Mouse (Mus musculus) limb, embryonic 13.5 days (tissue): ENCODE results near the gene Ubqln4. TPM values are rescaled to one million over a fixed set of nuclear protein-coding genes. Genes with fewer than 3 reads are reported as not detected.
"Not testable (repeated sequence)": the region's sequence is repeated elsewhere in the genome, so short reads cannot be mapped to it uniquely, and the experiment has no call there.

Experiments used
- ATAC-seq: fragments of 200-750 bp; cut with Nextera tagmentation; 2 replicates; pipeline ENCODE4 v1.8.0; 2017; ENCODE audit warnings: low read depth, moderate number of reproducible peaks, moderate TSS enrichment; ENCODE audit not compliant: low FRiP score
- H3K27ac ChIP-seq: fragments of 300-500 bp; sonication (generic); 2 replicates; pipeline ENCODE4 v1.5.1; 2015; ENCODE audit warnings: inconsistent platforms, mild to moderate bottlenecking, moderate library complexity
- H3K27me3 ChIP-seq: fragments of 300-500 bp; sonication (generic); 2 replicates; pipeline ENCODE4 v1.6.1; 2015; ENCODE audit warnings: mild to moderate bottlenecking, inconsistent platforms
- H3K36me3 ChIP-seq: fragments of 300-500 bp; sonication (generic); 2 replicates; pipeline ENCODE4 v1.6.1; 2015; ENCODE audit warnings: inconsistent platforms, mild to moderate bottlenecking, moderate library complexity
- H3K4me1 ChIP-seq: fragments of 300-500 bp; sonication (generic); 2 replicates; pipeline ENCODE4 v1.6.1; 2015; ENCODE audit warnings: inconsistent platforms
- H3K4me2 ChIP-seq: fragments of 300-500 bp; sonication (generic); replicated peaks from 2 replicates; pipeline ENCODE4 v1.6.1; 2015; ENCODE audit warnings: inconsistent platforms, mild to moderate bottlenecking, moderate library complexity
- H3K4me3 ChIP-seq: fragments of 300-500 bp; sonication (generic); 2 replicates; pipeline ENCODE4 v1.5.1; 2015; ENCODE audit warnings: moderate library complexity, mild to moderate bottlenecking, inconsistent platforms
- H3K9ac ChIP-seq: fragments of 300-500 bp; sonication (generic); 2 replicates; pipeline ENCODE4 v1.6.1; 2015; ENCODE audit warnings: mild to moderate bottlenecking, inconsistent platforms
- H3K9me3 ChIP-seq: fragments of 300-500 bp; sonication (generic); 2 replicates; pipeline ENCODE4 v1.6.1; 2016; ENCODE audit warnings: inconsistent platforms
- WGBS: fragments of 180-500 bp; shearing (Covaris S2); methylation state at CpG from one replicate; pipeline ENCODE4 v1.1.7; 2015; 5-methylcytosine and 5-hydroxymethylcytosine counted together
- polyA plus RNA-seq: library from polyadenylated mRNA; unstranded; fragments of >200 nt; fragmentation: Nextera tagmentation; extraction: Ambion mirVana; gene quantifications from 2 replicates; pipeline ENCODE4 v1.2.1, GENCODE M21; 2015

Gene Ubqln4
- polyA plus RNA-seq, 1 experiment from 2014 or later, result 48.2 TPM

DNA sequence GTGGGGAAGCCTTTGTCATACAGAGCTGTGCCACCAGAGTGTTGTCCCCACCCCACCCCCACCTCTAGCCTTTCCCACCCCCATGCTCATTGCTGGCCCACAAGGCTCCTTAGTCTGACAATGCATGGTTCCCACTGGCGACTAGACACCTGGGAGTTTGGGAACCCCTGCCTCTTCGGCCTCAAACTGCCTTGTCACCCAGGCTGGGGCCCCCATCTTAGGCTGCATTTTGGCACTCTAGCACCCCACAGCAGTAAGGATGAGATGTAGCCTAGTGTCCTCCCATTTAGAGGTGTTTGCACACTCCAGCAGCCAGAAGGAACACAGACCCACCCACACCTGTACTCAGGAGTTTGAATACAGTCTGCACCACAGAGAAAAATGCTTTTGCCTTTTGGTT, 20.3 kb downstream of the Ubqln4 start:
- WGBS, result 73% methylated on average over 2 of the region's 2 CpGs
- no peak overlapping the region for H3K27ac ChIP-seq
- no peak for ATAC-seq
- H3K4me1 ChIP-seq, result 0 out of 2 replicates have a peak, but pooled peaks cover under 1% of the 10 kb centered on the region
- H3K36me3 ChIP-seq, result peaks cover 20% of the 10 kb centered on the region
- no peak overlapping the region for H3K4me3 ChIP-seq
- no peaks in the 10 kb centered on the region for H3K27me3 ChIP-seq
- H3K4me2 ChIP-seq, result no peak overlapping the region
- H3K9me3 ChIP-seq, result no peaks in the 10 kb centered on the region
- H3K9ac ChIP-seq, result no peak overlapping the region

DNA sequence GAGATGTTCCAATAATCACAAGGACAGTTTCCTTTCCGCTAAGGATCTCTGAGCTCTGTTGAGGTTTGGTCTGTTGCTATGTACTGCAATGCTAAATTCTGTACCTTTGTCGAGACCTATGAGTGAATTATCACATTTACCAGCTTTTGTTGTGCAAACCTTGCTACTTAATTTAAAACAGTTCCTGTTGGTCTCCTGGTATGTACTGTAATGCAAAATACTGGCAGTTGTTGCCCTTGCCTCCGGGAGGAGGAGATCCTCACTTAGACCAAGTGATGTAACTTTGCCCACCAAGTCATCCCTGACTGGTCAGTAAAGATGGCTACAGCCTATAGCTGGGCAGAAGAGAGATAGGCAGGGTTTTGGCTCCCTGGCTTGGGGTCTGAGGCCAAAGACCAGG, 22.0 kb downstream of the Ubqln4 start, which contains the start of gene Ssr2:
TSS of gene Ssr2 (plus strand) at position 337 of the 400 bp plus-strand sequence.
- H3K4me2 ChIP-seq, result no peak within 1 kb of the TSS
- H3K27ac ChIP-seq, result no peak within 1 kb of the TSS
- H3K9me3 ChIP-seq, result no peaks in the 10 kb centered on the region
- H3K4me1 ChIP-seq, result peaks cover 10% of the 10 kb centered on the region
- no peak for ATAC-seq
- peaks cover 3% of the 10 kb centered on the region for H3K36me3 ChIP-seq
- H3K9ac ChIP-seq, result no peak within 1 kb of the TSS
- no peaks in the 10 kb centered on the region for H3K27me3 ChIP-seq
- 85% methylated on average over 3 of the region's 3 CpGs for WGBS
- no peak within 1 kb of the TSS for H3K4me3 ChIP-seq

DNA sequence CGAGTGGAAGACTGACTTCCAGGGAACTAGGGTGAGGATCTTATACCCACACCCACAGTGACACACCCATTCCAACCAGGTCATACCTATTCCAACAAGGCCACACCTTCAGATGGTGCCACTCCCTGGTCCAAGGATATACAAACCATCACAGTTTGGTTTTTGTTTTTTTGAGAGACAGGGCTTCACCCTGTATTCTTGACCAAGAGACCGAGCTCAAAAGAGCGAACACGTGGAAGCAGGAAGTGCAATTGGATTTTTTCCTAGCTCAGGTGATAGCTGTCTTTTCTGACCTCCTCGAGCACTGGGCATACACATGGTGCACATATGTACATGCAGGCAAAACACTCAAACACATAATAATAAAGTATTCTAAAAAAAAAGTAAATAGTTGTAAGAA, 24.3 kb downstream of the Ubqln4 start:
- not testable (repeated sequence) for H3K27me3 ChIP-seq, H3K9me3 ChIP-seq, H3K4me2 ChIP-seq, H3K27ac ChIP-seq, H3K4me3 ChIP-seq, ATAC-seq, H3K9ac ChIP-seq
- 83% methylated on average over 5 of the region's 5 CpGs for WGBS
- Histone ChIP-seq H3K36me3 (peaks cover 20% of the 10 kb centered on the region), H3K4me1 (peaks cover 17% of the 10 kb centered on the region)

DNA sequence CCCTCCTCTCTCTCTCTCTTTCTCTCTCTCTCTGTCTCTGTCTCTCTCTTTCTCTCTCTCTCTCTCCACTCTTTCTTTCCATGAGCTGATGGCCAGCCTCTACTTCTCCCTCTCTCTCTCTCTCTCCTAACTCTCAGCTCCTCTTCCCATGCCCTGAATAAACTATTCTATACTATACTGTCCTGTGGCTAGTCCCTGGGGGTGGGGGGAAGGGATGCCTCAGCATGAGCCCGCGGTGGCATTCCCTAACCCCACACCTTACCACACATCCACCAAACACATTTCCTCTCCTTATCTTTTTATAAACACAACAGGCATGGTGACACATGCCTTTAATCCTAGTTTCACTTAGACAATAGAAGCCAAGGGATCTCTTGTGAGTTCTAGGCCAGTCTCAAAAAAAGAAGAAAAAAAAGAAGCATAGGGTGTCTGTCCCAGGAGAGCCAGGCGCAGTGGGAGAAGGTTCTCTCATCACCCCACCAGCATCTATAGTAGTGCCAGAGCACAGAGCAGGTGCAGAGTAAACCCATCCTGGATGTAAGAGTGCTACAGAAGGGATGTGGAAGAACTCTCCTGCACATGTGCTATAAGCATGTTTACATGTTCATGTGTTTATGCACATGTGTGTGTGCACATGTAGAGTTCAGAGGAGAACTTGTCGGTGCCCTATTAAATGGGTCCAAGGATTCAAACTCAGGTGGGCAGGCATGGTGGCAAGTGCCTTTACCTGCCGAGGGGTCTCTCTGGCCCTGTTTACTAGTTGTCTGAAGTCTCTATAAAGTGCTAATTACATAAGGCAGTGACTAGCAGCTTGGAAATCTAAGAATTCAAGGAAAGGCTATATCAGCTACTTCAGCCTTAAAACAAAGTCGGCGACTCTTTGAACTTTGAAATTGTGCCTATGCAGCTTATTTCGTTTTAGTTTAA, 25.2 kb downstream of the Ubqln4 start:
- H3K36me3 ChIP-seq, result peaks cover 29% of the 10 kb centered on the region
- H3K9me3 ChIP-seq, result no peaks in the 10 kb centered on the region
- H3K27me3 ChIP-seq, result no peaks in the 10 kb centered on the region
- ATAC-seq, result peak; percentile 12; the same call in 1 of the 2 replicates
- 49% methylated on average over 8 of the region's 8 CpGs for WGBS
- H3K4me3 ChIP-seq, result peak overlapping the region; percentile 71
- H3K4me2 ChIP-seq, result peak overlapping the region; percentile 77
- H3K4me1 ChIP-seq, result peaks cover 17% of the 10 kb centered on the region
- H3K9ac ChIP-seq, result no peak overlapping the region
- no peak overlapping the region for H3K27ac ChIP-seq

DNA sequence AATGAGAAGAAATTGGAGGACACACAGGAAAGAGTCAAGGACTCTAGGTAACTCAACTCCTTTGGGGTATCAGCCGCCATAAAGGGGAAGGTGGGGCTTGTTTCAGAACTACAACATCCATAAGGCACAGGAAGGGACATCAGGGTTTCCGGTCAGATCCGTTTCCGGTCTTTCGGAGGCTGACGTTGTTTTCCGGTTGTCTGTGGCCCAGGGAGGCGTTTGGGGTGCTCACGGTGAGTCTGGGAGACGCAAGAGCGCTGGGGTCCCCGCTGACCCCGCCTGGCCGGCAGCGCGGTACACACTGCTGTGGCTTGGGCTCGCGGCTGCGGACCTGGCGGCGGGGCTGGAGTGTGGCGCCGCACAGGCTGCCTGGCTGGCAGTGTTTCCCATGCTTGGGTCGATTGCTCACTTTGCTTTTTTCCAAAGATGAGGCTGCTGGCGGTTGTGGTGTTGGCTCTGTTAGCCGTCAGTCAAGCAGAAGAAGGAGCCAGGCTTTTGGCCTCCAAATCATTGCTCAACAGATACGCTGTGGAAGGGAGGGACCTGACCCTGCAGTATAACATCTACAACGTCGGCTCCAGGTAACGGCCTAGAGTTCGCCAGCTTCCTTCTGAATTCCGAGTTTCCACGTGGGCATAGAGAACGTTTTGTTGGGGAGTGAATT, 26.0 kb downstream of the Ubqln4 start:
- Histone ChIP-seq H3K27ac (peak overlapping the region; percentile 45; the same call in 1 of the 2 replicates), H3K4me3 (peak overlapping the region; percentile 71), H3K4me2 (peak overlapping the region; percentile 77), H3K4me1 (peaks cover 17% of the 10 kb centered on the region), H3K9ac (peak overlapping the region; percentile 87), H3K36me3 (peaks cover 37% of the 10 kb centered on the region), H3K9me3 (no peaks in the 10 kb centered on the region), H3K27me3 (no peaks in the 10 kb centered on the region)
- ATAC-seq, result peak; percentile 88
- under 1% methylated on average over 34 of the region's 34 CpGs for WGBS

DNA sequence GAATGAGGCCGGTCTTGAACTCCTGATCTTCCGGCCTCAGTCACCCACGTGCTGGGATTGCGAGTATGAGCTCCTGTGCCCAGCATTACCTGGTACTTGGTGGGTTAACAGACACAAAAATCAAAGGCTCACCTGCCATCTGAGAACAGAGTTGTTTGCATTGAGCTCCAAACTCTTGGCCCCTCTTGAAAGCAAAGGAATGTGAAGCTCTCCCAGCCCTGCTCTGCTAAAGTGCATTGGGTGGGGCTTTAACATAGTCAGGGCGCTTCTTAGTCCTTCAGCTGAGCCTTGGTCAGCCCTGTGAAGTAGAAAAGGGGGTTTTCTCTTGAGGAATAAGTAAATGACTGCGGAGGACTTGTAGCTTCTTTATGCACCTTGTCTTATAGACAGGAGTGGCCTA, 32.2 kb downstream of the Ubqln4 start:
- 93% methylated on average over 6 of the region's 6 CpGs for WGBS

DNA sequence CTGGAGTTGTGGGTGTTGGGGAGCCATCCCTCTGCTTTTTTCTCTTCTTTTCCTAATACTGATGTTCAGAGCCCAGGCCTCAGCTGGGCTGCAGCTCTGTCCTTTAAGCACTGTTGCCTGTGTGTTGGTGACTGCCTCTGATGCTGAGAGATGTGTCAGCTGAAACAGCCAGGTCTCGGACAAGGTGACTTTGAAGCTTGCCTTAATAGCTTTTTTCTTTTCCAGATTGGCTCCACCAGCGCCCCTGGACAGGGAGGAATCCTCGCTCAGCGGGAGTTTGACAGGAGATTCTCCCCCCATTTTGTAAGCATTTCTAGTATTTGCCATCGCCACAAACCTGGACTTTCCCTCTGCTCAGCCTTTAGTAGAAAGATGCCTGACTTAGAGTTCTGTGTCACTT, 33.1 kb downstream of the Ubqln4 start:
- 91% methylated on average over 5 of the region's 5 CpGs for WGBS
- H3K36me3 ChIP-seq, result peaks cover 73% of the 10 kb centered on the region
- ATAC-seq, result no peak

More for the DNA sequence above, 32.2 kb downstream of the Ubqln4 start:
- no peak for ATAC-seq
- Histone ChIP-seq H3K27ac (no peak overlapping the region), H3K4me2 (no peak overlapping the region), H3K4me1 (peaks cover 12% of the 10 kb centered on the region), H3K36me3 (peaks cover 80% of the 10 kb centered on the region), H3K9me3 (no peaks in the 10 kb centered on the region), H3K9ac (no peak overlapping the region), H3K27me3 (no peaks in the 10 kb centered on the region), H3K4me3 (no peak overlapping the region)

DNA sequence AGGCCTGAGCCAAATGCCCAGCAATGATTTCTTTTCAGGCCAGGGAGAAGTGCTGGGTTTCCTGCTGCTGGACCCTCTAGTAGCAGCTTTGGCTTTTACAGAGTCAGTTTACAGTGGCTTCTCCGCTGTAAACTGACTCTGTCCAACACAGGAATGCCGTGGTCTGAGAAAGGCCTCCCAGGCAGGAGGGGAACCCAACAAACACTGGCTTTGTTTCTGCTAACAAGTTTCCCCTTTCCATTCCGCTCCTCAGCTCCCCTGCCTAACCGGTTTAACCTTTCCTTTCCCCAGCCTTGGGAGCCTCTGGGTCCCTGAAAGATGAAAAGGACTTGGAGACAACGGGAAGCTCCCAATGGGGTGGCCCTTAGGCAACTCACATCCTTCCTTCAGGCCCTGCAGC, 36.7 kb downstream of the Ubqln4 start:
- Histone ChIP-seq H3K36me3 (peaks cover 43% of the 10 kb centered on the region), H3K9me3 (no peaks in the 10 kb centered on the region), H3K4me2 (no peak overlapping the region), H3K4me1 (peaks cover 32% of the 10 kb centered on the region), H3K4me3 (no peak overlapping the region), H3K27ac (peak overlapping the region; percentile 39; the same call in 1 of the 2 replicates), H3K9ac (no peak overlapping the region), H3K27me3 (no peaks in the 10 kb centered on the region)
- no peak for ATAC-seq
- WGBS, result 28% methylated on average over 5 of the region's 5 CpGs

More for the DNA sequence above, 33.1 kb downstream of the Ubqln4 start:
- Histone ChIP-seq H3K4me1 (peaks cover 13% of the 10 kb centered on the region), H3K4me3 (no peak overlapping the region), H3K27me3 (no peaks in the 10 kb centered on the region), H3K4me2 (no peak overlapping the region), H3K9me3 (no peaks in the 10 kb centered on the region), H3K9ac (no peak overlapping the region), H3K27ac (no peak overlapping the region)

DNA sequence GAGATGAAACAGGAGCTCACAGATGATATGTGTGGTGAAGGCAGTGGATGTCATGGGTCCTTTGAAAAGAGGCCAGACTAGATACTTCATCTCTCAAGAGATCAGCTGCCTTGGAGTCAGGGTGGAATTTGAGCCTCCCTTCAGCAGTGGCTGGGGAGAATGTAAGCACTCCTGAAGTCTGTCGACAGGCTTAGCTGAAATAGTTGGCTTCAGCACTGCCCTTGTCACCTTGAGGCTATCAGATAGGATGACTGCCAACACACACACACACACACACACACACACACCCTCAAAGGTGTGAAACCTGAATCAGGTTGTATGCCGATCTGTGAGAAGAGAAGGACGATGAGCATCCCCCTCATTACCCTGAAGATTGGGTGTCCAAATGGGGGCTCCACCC, 37.5 kb downstream of the Ubqln4 start:
- Histone ChIP-seq H3K27ac (peak overlapping the region; percentile 33; the same call in 1 of the 2 replicates), H3K36me3 (peaks cover 36% of the 10 kb centered on the region), H3K4me3 (no peak overlapping the region), H3K4me1 (peaks cover 32% of the 10 kb centered on the region), H3K4me2 (no peak overlapping the region), H3K27me3 (no peaks in the 10 kb centered on the region), H3K9me3 (no peaks in the 10 kb centered on the region), H3K9ac (no peak overlapping the region; the same call in 1 of the 2 replicates)
- WGBS, result 45% methylated on average over 3 of the region's 3 CpGs
- no peak for ATAC-seq

DNA sequence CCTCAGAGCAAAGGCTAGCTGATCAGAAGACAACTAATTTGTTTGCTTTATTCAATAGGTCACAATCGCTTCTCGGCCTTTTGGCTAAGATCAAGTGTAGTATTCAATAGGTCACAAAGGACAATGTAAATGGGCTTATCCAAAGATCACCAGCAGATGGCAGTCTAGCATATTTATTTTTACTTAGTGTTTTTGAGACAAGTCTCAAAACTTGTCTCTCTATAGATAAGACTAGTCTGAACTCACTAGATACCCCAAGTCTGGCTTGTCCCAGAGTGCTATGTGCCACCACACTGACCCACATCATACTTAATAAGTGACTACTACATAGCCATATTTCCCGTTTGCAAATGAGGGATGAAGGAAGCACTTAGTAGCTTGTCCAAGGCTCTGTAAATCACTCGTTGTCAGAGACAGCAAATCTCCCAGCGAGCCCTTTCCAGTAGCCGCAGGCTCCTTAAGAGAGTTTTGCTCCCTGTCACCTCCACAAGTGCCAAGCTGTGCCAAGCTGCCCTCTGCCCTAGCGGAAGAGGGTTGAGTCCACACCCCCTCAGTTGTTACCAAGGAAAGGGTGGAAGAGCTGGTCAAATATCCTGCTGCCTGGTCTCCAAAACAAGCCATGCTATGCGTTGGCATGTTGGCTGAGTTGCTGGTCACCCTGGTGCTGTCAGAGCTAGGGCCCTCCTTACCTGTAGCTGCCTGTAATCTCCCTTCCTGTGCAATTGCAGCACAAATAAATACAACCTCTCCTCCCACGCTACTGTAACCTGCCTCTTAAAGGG, 38.6 kb downstream of the Ubqln4 start:
- peaks cover 32% of the 10 kb centered on the region for H3K4me1 ChIP-seq
- ATAC-seq, result no peak
- no peak overlapping the region for H3K4me3 ChIP-seq
- peaks cover 25% of the 10 kb centered on the region for H3K36me3 ChIP-seq
- H3K27ac ChIP-seq, result no peak overlapping the region; the same call in 1 of the 2 replicates
- no peak overlapping the region for H3K9ac ChIP-seq
- H3K27me3 ChIP-seq, result no peaks in the 10 kb centered on the region
- H3K4me2 ChIP-seq, result no peak overlapping the region
- WGBS, result 35% methylated on average over 9 of the region's 9 CpGs
- H3K9me3 ChIP-seq, result no peaks in the 10 kb centered on the region

DNA sequence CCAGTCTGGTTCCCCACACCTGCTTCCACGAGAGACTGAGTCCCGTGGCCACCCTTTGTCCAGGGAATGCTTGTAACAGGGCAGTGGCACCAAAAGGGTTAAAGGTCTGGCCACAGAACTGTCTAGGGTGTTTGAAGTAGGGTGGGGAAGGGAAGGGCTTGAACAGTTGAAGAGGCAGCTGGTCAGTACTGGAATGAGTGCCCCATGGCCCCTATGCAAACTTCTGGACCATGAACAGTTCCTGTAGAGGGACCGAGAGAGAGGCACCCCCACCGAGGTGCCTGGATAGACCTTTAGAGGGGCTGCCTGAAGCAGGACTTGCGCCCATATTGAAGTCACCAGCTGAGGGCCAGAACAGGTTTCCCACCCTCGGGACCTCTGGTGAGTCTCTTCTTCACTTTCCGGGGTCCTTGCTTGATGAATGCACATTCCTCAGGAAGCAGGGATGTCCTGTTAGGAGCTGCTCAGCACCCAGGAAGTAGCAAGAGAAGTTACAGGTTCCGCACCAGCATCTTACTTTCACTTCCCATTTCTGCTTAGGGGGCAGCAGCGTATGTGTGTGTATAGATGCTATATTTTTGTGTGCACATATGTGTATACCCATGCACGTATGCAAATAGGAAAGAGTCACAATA, 39.5 kb downstream of the Ubqln4 start:
- WGBS, result 74% methylated on average over 10 of the region's 10 CpGs
- no peak overlapping the region for H3K9ac ChIP-seq
- H3K9me3 ChIP-seq, result no peaks in the 10 kb centered on the region
- no peak overlapping the region for H3K4me3 ChIP-seq
- no peak overlapping the region for H3K4me2 ChIP-seq
- H3K27me3 ChIP-seq, result no peaks in the 10 kb centered on the region
- H3K27ac ChIP-seq, result no peak overlapping the region
- H3K4me1 ChIP-seq, result peaks cover 32% of the 10 kb centered on the region
- ATAC-seq, result no peak
- peaks cover 16% of the 10 kb centered on the region for H3K36me3 ChIP-seq
